Mouse (Mus musculus) spleen, adult 2 months (tissue): ENCODE results near the gene Cltrn. TPM values are rescaled to one million over a fixed set of nuclear protein-coding genes. Genes with fewer than 3 reads are reported as not detected.

Experiments
- DNase-seq, 2 experiments: peaks; one replicate each; pipeline versions ENCODE4 v3.0.0 to v3.0.0-alpha.2; 2012 to 2021; ENCODE audit warnings: low spot score in 2 of 2, low read depth in 1 of 2
- H3K27ac ChIP-seq: fragments of 200-500 bp; 2 replicates; pipeline ENCODE4 v1.5.1; 2012; ENCODE audit warnings: low read length, inconsistent platforms; ENCODE audit not compliant: insufficient read depth
- H3K27me3 ChIP-seq: fragments of 200-500 bp; 2 replicates; pipeline ENCODE4 v1.6.1; 2012; ENCODE audit warnings: mild to moderate bottlenecking, moderate library complexity, low read length, inconsistent platforms; ENCODE audit not compliant: control insufficient read depth, insufficient read depth
- H3K36me3 ChIP-seq: fragments of 200-500 bp; 2 replicates; pipeline ENCODE4 v1.6.1; 2012; ENCODE audit warnings: mild to moderate bottlenecking, low read length, inconsistent platforms; ENCODE audit not compliant: control insufficient read depth, insufficient read depth
- H3K4me1 ChIP-seq: fragments of 200-500 bp; 2 replicates; pipeline ENCODE4 v1.6.1; 2011; ENCODE audit warnings: inconsistent platforms; ENCODE audit not compliant: control insufficient read depth, insufficient read depth, insufficient read length
- H3K4me3 ChIP-seq: fragments of 200-500 bp; 2 replicates; pipeline ENCODE4 v1.5.1; 2011; ENCODE audit warnings: mild to moderate bottlenecking, inconsistent platforms; ENCODE audit not compliant: insufficient read depth, insufficient read length; ENCODE audit errors: extremely low read depth
- CTCF ChIP-seq: fragments of 200-500 bp; IDR thresholded peaks from 2 replicates; pipeline ENCODE4 v1.5.1; 2011; ENCODE audit warnings: mild to moderate bottlenecking, inconsistent platforms; ENCODE audit not compliant: insufficient read depth, insufficient read length, insufficient replicate concordance; ENCODE audit errors: extremely low read depth
- POLR2A ChIP-seq: fragments of 200-500 bp; IDR thresholded peaks from 2 replicates; pipeline ENCODE4 v1.6.1; 2011; ENCODE audit warnings: low read depth, low read length, inconsistent platforms
- WGBS: fragments of 180-500 bp; shearing (Covaris S2); methylation state at CpG from one replicate; pipeline ENCODE4 v1.1.7; 2018; 5-methylcytosine and 5-hydroxymethylcytosine counted together
- polyA plus RNA-seq: library from polyadenylated mRNA; depleted of rRNA; stranded (reverse); fragments of >200 nt; gene quantifications from 2 replicates; pipeline ENCODE4 v1.2.3, GENCODE M21; 2012

Gene Cltrn
- polyA plus RNA-seq, 1 experiment, result not detected

GRCm38 (mm10) chrX:164095838-164096237, 7.2 kb downstream of the Cltrn start:
- Histone ChIP-seq H3K4me3 (no peak overlapping the region), H3K27ac (no peak overlapping the region), H3K36me3 (no peaks in the 10 kb centered on the region), H3K4me1 (no peaks in the 10 kb centered on the region), H3K27me3 (no peaks in the 10 kb centered on the region)
- 85% methylated on average over 2 of the region's 2 CpGs for WGBS
- no peak for TF ChIP-seq CTCF
- TF ChIP-seq POLR2A, result no peak
- DNase-seq, result no peak

GRCm38 (mm10) chrX:164101483-164101882, 12.9 kb downstream of the Cltrn start:
- Histone ChIP-seq H3K27me3 (no peaks in the 10 kb centered on the region), H3K4me3 (no peak overlapping the region), H3K4me1 (no peaks in the 10 kb centered on the region), H3K27ac (no peak overlapping the region), H3K36me3 (no peaks in the 10 kb centered on the region)
- no peak for DNase-seq
- TF ChIP-seq CTCF (no peak), POLR2A (no peak)

GRCm38 (mm10) chrX:164102198-164102597, 13.6 kb downstream of the Cltrn start:
- Histone ChIP-seq H3K36me3 (no peaks in the 10 kb centered on the region), H3K27me3 (no peaks in the 10 kb centered on the region), H3K4me3 (no peak overlapping the region), H3K4me1 (no peaks in the 10 kb centered on the region), H3K27ac (no peak overlapping the region)
- 80% methylated on average over 7 of the region's 7 CpGs for WGBS
- DNase-seq, result no peak
- TF ChIP-seq CTCF (no peak), POLR2A (no peak)

- H3K4me1 ChIP-seq, result no peaks in the 10 kb centered on the region
- no peaks in the 10 kb centered on the region for H3K27me3 ChIP-seq
- no peak overlapping the region for H3K4me3 ChIP-seq
- WGBS, result 64% methylated on average over 6 of the region's 6 CpGs
- TF ChIP-seq POLR2A, result no peak
- TF ChIP-seq CTCF, result no peak
- no peak overlapping the region for H3K27ac ChIP-seq
- no peak for DNase-seq
- H3K36me3 ChIP-seq, result no peaks in the 10 kb centered on the region
Measured at GRCm38 (mm10) chrX:164102656-164103055, 14.0 kb downstream of the Cltrn start.

- Histone ChIP-seq H3K27ac (no peak overlapping the region), H3K4me3 (no peak overlapping the region), H3K27me3 (no peaks in the 10 kb centered on the region), H3K4me1 (no peaks in the 10 kb centered on the region), H3K36me3 (no peaks in the 10 kb centered on the region)
- DNase-seq, result no peak
- TF ChIP-seq POLR2A (no peak), CTCF (no peak)
- WGBS, result 82% methylated on average over 3 of the region's 3 CpGs
Measured at GRCm38 (mm10) chrX:164111146-164111545, 22.5 kb downstream of the Cltrn start.

GRCm38 (mm10) chrX:164113744-164114143, 25.1 kb downstream of the Cltrn start:
- WGBS, result 85% methylated on average over 6 of the region's 6 CpGs
- DNase-seq, result no peak
- TF ChIP-seq CTCF (no peak), POLR2A (no peak)

GRCm38 (mm10) chrX:164123942-164124341, 35.3 kb downstream of the Cltrn start:
- H3K4me3 ChIP-seq, result no peak overlapping the region
- TF ChIP-seq POLR2A, result no peak
- no peak for TF ChIP-seq CTCF
- DNase-seq, result no peak
- 92% methylated on average over 3 of the region's 3 CpGs for WGBS
- H3K4me1 ChIP-seq, result no peaks in the 10 kb centered on the region
- no peak overlapping the region for H3K27ac ChIP-seq
- H3K36me3 ChIP-seq, result no peaks in the 10 kb centered on the region
- no peaks in the 10 kb centered on the region for H3K27me3 ChIP-seq

More at GRCm38 (mm10) chrX:164113744-164114143, 25.1 kb downstream of the Cltrn start:
- Histone ChIP-seq H3K4me1 (no peaks in the 10 kb centered on the region), H3K4me3 (no peak overlapping the region), H3K27me3 (no peaks in the 10 kb centered on the region), H3K36me3 (no peaks in the 10 kb centered on the region), H3K27ac (no peak overlapping the region)
